Mouse (Mus musculus) heart, postnatal 0 days (tissue): ENCODE measurements around the gene Dnal1. TPM values are rescaled to one million over a fixed set of nuclear protein-coding genes. Genes with fewer than 3 reads are reported as not detected.

Source experiments
- ATAC-seq: fragments of 200-750 bp; cut with Nextera tagmentation; 2 replicates; pipeline ENCODE4 v1.8.0; 2017; ENCODE audit warnings: low read depth, moderate number of reproducible peaks, moderate library complexity; ENCODE audit not compliant: insufficient read depth
- DNase-seq: peaks from one replicate; pipeline ENCODE4 v3.0.0-alpha.2; 2016; ENCODE audit warnings: low spot score
- H3K27ac ChIP-seq: fragments of 300-500 bp; sonication (generic); 2 replicates; pipeline ENCODE4 v1.5.1; 2014; ENCODE audit warnings: low read depth, mild to moderate bottlenecking
- H3K27me3 ChIP-seq: fragments of 300-500 bp; sonication (generic); 2 replicates; pipeline ENCODE4 v1.6.1; 2014; ENCODE audit warnings: low read length, mixed read lengths; ENCODE audit not compliant: control insufficient read depth, insufficient read depth
- H3K36me3 ChIP-seq: fragments of 300-500 bp; sonication (generic); replicated peaks from 2 replicates; pipeline ENCODE4 v1.6.1; 2014; ENCODE audit warnings: low read length, mixed read lengths; ENCODE audit not compliant: control insufficient read depth, insufficient read depth
- H3K4me1 ChIP-seq: fragments of 300-500 bp; sonication (generic); 2 replicates; pipeline ENCODE4 v1.6.1; 2014; ENCODE audit warnings: antibody characterized with exemption; ENCODE audit not compliant: control insufficient read depth, insufficient read depth
- H3K4me2 ChIP-seq: fragments of 300-500 bp; sonication (generic); 2 replicates; pipeline ENCODE4 v1.6.1; 2014; ENCODE audit warnings: low read depth, mild to moderate bottlenecking, low read length, moderate library complexity
- H3K4me3 ChIP-seq: fragments of 300-500 bp; sonication (generic); 2 replicates; pipeline ENCODE4 v1.5.1; 2014; ENCODE audit warnings: low read depth, low read length
- H3K9ac ChIP-seq: fragments of 300-500 bp; sonication (generic); replicated peaks from 2 replicates; pipeline ENCODE4 v1.6.1; 2014; ENCODE audit warnings: low read depth, low read length, mixed read lengths
- H3K9me3 ChIP-seq: fragments of 300-500 bp; sonication (generic); replicated peaks from 2 replicates; pipeline ENCODE4 v1.6.1; 2016; ENCODE audit warnings: low read length; ENCODE audit not compliant: control insufficient read depth
- CTCF ChIP-seq: IDR thresholded peaks from 2 replicates; pipeline ENCODE4 v1.5.1; 2016; ENCODE audit warnings: antibody characterized with exemption, control low read depth, low read depth
- EP300 ChIP-seq: IDR thresholded peaks from 2 replicates; pipeline ENCODE4 v1.6.1; 2016; ENCODE audit warnings: antibody characterized with exemption, low read depth
- WGBS: fragments of 180-500 bp; shearing (Covaris S2); extraction: QIAGEN DNeasy Blood & Tissue Kit; methylation state at CpG from one replicate; pipeline ENCODE4 v1.1.7; 2014; 5-methylcytosine and 5-hydroxymethylcytosine counted together
- polyA plus RNA-seq: library from polyadenylated mRNA; unstranded; fragments of >200 nt; fragmentation: Nextera tagmentation; extraction: Ambion mirVana; gene quantifications from 2 replicates; pipeline ENCODE4 v1.2.1, GENCODE M21; 2015
- total RNA-seq: library from RNA; depleted of rRNA; stranded (reverse); fragments of >200 nt; gene quantifications from 2 replicates; pipeline ENCODE4 v1.2.3, GENCODE M21; 2014; ENCODE audit warnings: low replicate concordance

Dnal1 gene
- total and polyA plus RNA-seq, 2 experiments from 2014 or later, result 2.3 to 2.6 TPM

GRCm38 (mm10) chr12:84156210-84156609, 42.0 kb downstream of the Dnal1 start:
- H3K36me3 ChIP-seq, result peaks cover 74% of the 10 kb centered on the region
- no peak for ATAC-seq
- H3K4me1 ChIP-seq, result peaks cover 6% of the 10 kb centered on the region; the same call in 1 of the 2 replicates

GRCm38 (mm10) chr12:84158156-84158555, 44.0 kb downstream of the Dnal1 start:
- H3K36me3 ChIP-seq, result peaks cover 54% of the 10 kb centered on the region
- no peak for ATAC-seq
- TF ChIP-seq CTCF (no peak), EP300 (no peak)
- no peak overlapping the region for H3K4me3 ChIP-seq
- no peak overlapping the region for H3K4me2 ChIP-seq
- no peak overlapping the region for H3K9ac ChIP-seq
- 70% methylated on average over 14 of the region's 14 CpGs for WGBS
- no peaks in the 10 kb centered on the region for H3K27me3 ChIP-seq
- H3K9me3 ChIP-seq, result no peaks in the 10 kb centered on the region
- no peak for DNase-seq
- H3K4me1 ChIP-seq, result peaks cover 6% of the 10 kb centered on the region; the same call in 1 of the 2 replicates
- H3K27ac ChIP-seq, result no peak overlapping the region

More at GRCm38 (mm10) chr12:84156210-84156609, 42.0 kb downstream of the Dnal1 start:
- Histone ChIP-seq H3K27me3 (no peaks in the 10 kb centered on the region), H3K27ac (0 out of 2 replicates have a peak overlapping the region, but pooled peaks have one; percentile 70), H3K4me2 (no peak overlapping the region), H3K9ac (no peak overlapping the region), H3K9me3 (no peaks in the 10 kb centered on the region), H3K4me3 (no peak overlapping the region)
- no peak for TF ChIP-seq CTCF
- no peak for TF ChIP-seq EP300
- DNase-seq, result no peak
- 91% methylated on average over 18 of the region's 18 CpGs for WGBS

GRCm38 (mm10) chr12:84160491-84160890, 46.3 kb downstream of the Dnal1 start:
- Histone ChIP-seq H3K27ac (no peak overlapping the region), H3K27me3 (no peaks in the 10 kb centered on the region), H3K4me2 (no peak overlapping the region), H3K4me1 (no peaks in the 10 kb centered on the region), H3K4me3 (no peak overlapping the region), H3K9me3 (no peaks in the 10 kb centered on the region), H3K36me3 (peaks cover 49% of the 10 kb centered on the region), H3K9ac (no peak overlapping the region)
- TF ChIP-seq EP300 (no peak), CTCF (no peak)
- DNase-seq (no peak), ATAC-seq (no peak)
- 89% methylated on average over 8 of the region's 8 CpGs for whole genome bisulfite sequencing

- Histone ChIP-seq H3K9me3 (no peaks in the 10 kb centered on the region), H3K4me3 (no peak overlapping the region), H3K4me2 (no peak overlapping the region), H3K27ac (no peak overlapping the region), H3K9ac (no peak overlapping the region), H3K27me3 (no peaks in the 10 kb centered on the region), H3K36me3 (peaks cover 47% of the 10 kb centered on the region), H3K4me1 (no peaks in the 10 kb centered on the region)
- ATAC-seq, result no peak
- TF ChIP-seq CTCF, result no peak
- TF ChIP-seq EP300, result no peak
- WGBS, result 33% methylated on average over 8 of the region's 8 CpGs
- DNase-seq, result no peak
Observed at GRCm38 (mm10) chr12:84161116-84161515, 47.0 kb downstream of the Dnal1 start.

- no peak for ATAC-seq
- WGBS, result 80% methylated on average over 14 of the region's 14 CpGs
- Histone ChIP-seq H3K4me2 (no peak overlapping the region), H3K4me1 (no peaks in the 10 kb centered on the region), H3K27me3 (no peaks in the 10 kb centered on the region), H3K36me3 (peaks cover 43% of the 10 kb centered on the region), H3K9ac (no peak overlapping the region), H3K27ac (no peak overlapping the region), H3K9me3 (no peaks in the 10 kb centered on the region), H3K4me3 (no peak overlapping the region)
- no peak for DNase-seq
- peak; percentile 60 for TF ChIP-seq CTCF
- no peak for TF ChIP-seq EP300
Observed at GRCm38 (mm10) chr12:84161616-84162433, 47.7 kb downstream of the Dnal1 start.

- no peak for TF ChIP-seq EP300
- TF ChIP-seq CTCF, result peak; percentile 63
- peaks cover 30% of the 10 kb centered on the region for H3K36me3 ChIP-seq
- H3K9me3 ChIP-seq, result no peaks in the 10 kb centered on the region
- DNase-seq (no peak), ATAC-seq (no peak)
- H3K4me2 ChIP-seq, result no peak overlapping the region
- no peaks in the 10 kb centered on the region for H3K4me1 ChIP-seq
- no peak overlapping the region for H3K9ac ChIP-seq
- WGBS, result 82% methylated on average over 9 of the region's 9 CpGs
- H3K27me3 ChIP-seq, result no peaks in the 10 kb centered on the region
- H3K27ac ChIP-seq, result no peak overlapping the region
- H3K4me3 ChIP-seq, result no peak overlapping the region
Observed at GRCm38 (mm10) chr12:84163133-84163532, 49.0 kb downstream of the Dnal1 start.
